Mouse (Mus musculus) bone marrow macrophage, adult 2 months (primary cell): ENCODE data around the gene 3110021N24Rik.

ENCODE experiments used
- CTCF ChIP-seq: IDR thresholded peaks from 2 replicates; pipeline ENCODE4 v1.5.1; 2012; ENCODE audit warnings: low read depth, mild to moderate bottlenecking, low read length, moderate library complexity
- POLR2A ChIP-seq: IDR thresholded peaks from 2 replicates; pipeline ENCODE4 v1.6.1; 2012; ENCODE audit warnings: mild to moderate bottlenecking, low read depth, low read length, borderline replicate concordance

DNA sequence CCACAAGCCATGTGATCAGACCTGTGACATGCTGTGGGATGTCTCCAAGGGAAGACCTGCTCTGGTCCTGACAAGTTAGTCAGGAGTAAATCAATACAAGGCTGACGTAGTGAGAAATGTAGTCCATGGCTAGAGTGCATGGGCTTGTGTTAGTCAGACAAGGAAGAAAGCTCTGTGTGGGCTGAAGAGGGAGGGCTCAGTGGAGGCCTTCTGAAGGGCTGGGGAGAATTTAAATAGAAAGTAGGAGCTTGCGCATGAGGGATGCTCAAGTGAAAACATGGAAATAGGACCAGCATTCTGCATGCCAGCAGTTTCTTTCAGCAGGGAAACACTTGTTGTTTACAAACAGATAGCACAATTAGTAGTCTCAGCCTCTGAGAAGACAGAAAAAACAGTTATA lies 84.1 kb downstream of the 3110021N24Rik start:
- TF ChIP-seq POLR2A (no peak), CTCF (no peak)
